Mouse (Mus musculus) embryonic facial prominence, embryonic 10.5 days (tissue): ENCODE measurements around the gene Ubl3. TPM values are rescaled to one million over a fixed set of nuclear protein-coding genes. Genes with fewer than 3 reads are reported as not detected.

ENCODE experiments used
- DNase-seq: peaks from one replicate; pipeline ENCODE4 v3.0.0-alpha.2; 2017; ENCODE audit warnings: low spot score
- H3K27ac ChIP-seq: fragments of 300-500 bp; sonication (generic); replicated peaks from 2 replicates; pipeline ENCODE4 v1.5.1; 2016; ENCODE audit warnings: mild to moderate bottlenecking
- H3K27me3 ChIP-seq: fragments of 300-500 bp; sonication (generic); replicated peaks from 2 replicates; pipeline ENCODE4 v1.6.1; 2016; ENCODE audit warnings: low read depth, mild to moderate bottlenecking; ENCODE audit not compliant: poor library complexity, severe bottlenecking
- H3K36me3 ChIP-seq: fragments of 300-500 bp; sonication (generic); replicated peaks from 2 replicates; pipeline ENCODE4 v1.6.1; 2016; ENCODE audit warnings: mild to moderate bottlenecking, moderate library complexity
- H3K4me1 ChIP-seq: fragments of 300-500 bp; sonication (generic); 2 replicates; pipeline ENCODE4 v1.6.1; 2016
- H3K4me3 ChIP-seq: fragments of 300-500 bp; sonication (generic); 2 replicates; pipeline ENCODE4 v1.5.1; 2016; ENCODE audit warnings: mild to moderate bottlenecking, moderate library complexity
- H3K9me3 ChIP-seq: fragments of 300-500 bp; sonication (generic); 2 replicates; pipeline ENCODE4 v1.6.1; 2016; ENCODE audit warnings: mild to moderate bottlenecking
- WGBS: fragments of 180-500 bp; shearing (Covaris S2); methylation state at CpG from one replicate; pipeline ENCODE4 v1.1.7; 2016; 5-methylcytosine and 5-hydroxymethylcytosine counted together
- polyA plus RNA-seq: library from polyadenylated mRNA; unstranded; fragments of >200 nt; fragmentation: Nextera tagmentation; extraction: Ambion mirVana; gene quantifications from 2 replicates; pipeline ENCODE4 v1.2.1, GENCODE M21; 2016

The Ubl3 gene
- polyA plus RNA-seq, 1 experiment from 2014 or later: 56.3 TPM

GRCm38 (mm10) chr5:148542196-148542595 lies 10.4 kb downstream of the Ubl3 start:
- H3K36me3 ChIP-seq: no peaks in the 10 kb centered on the region
- H3K27me3 ChIP-seq: no peaks in the 10 kb centered on the region
- no peak overlapping the region for H3K27ac ChIP-seq
- H3K4me3 ChIP-seq: no peak overlapping the region
- H3K4me1 ChIP-seq: peaks cover 20% of the 10 kb centered on the region
- 54% methylated on average over 2 of the region's 2 CpGs for WGBS
- H3K9me3 ChIP-seq: no peaks in the 10 kb centered on the region
- no peak for DNase-seq

- Histone ChIP-seq H3K9me3 (no peaks in the 10 kb centered on the region), H3K4me3 (no peak overlapping the region), H3K36me3 (no peaks in the 10 kb centered on the region), H3K27ac (no peak overlapping the region), H3K27me3 (no peaks in the 10 kb centered on the region), H3K4me1 (peaks cover 9% of the 10 kb centered on the region)
- WGBS: 87% methylated on average over 4 of the region's 4 CpGs
- DNase-seq: no peak
These were observed 16.7 kb downstream of the Ubl3 start for GRCm38 (mm10) chr5:148535669-148536430.

GRCm38 (mm10) chr5:148534644-148535043 lies 17.9 kb downstream of the Ubl3 start:
- Histone ChIP-seq H3K4me3 (no peak overlapping the region), H3K27ac (no peak overlapping the region), H3K36me3 (no peaks in the 10 kb centered on the region), H3K4me1 (peaks cover 9% of the 10 kb centered on the region), H3K27me3 (no peaks in the 10 kb centered on the region), H3K9me3 (no peaks in the 10 kb centered on the region)
- DNase-seq: no peak
- WGBS: 91% methylated on average over 3 of the region's 3 CpGs

- WGBS: 89% methylated on average over 2 of the region's 2 CpGs
- no peaks in the 10 kb centered on the region for H3K9me3 ChIP-seq
- peaks cover 9% of the 10 kb centered on the region for H3K4me1 ChIP-seq
- DNase-seq: no peak
- H3K4me3 ChIP-seq: no peak overlapping the region
- no peaks in the 10 kb centered on the region for H3K36me3 ChIP-seq
- no peaks in the 10 kb centered on the region for H3K27me3 ChIP-seq
- H3K27ac ChIP-seq: no peak overlapping the region
These were observed 18.7 kb downstream of the Ubl3 start for GRCm38 (mm10) chr5:148533924-148534323.

- 25% methylated on average over 5 of the region's 5 CpGs for WGBS
- H3K4me1 ChIP-seq: peaks cover 8% of the 10 kb centered on the region
- no peaks in the 10 kb centered on the region for H3K27me3 ChIP-seq
- DNase-seq: no peak
- no peak overlapping the region for H3K27ac ChIP-seq
- H3K4me3 ChIP-seq: no peak overlapping the region
- no peaks in the 10 kb centered on the region for H3K36me3 ChIP-seq
- no peaks in the 10 kb centered on the region for H3K9me3 ChIP-seq
These were observed 20.4 kb downstream of the Ubl3 start for GRCm38 (mm10) chr5:148532201-148532600.

DNA sequence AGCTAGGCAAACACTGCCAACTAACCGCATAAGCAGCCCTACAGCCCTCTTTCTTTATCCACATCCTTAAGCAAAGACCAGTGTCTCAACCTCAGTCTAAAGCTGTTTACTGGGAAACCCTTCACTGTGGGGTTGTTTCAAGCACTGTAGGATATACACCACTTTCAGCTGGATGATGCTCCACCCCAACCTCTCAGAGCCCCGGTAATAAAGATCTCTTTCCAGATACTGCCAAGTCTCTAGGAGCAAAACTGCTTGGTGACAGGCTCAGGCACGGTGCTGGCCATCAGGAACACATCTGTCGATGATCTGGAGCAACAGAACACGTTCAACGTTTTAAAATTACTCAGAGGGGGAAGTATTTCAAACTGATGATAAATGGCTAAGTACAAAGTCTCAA lies 25.0 kb downstream of the Ubl3 start:
- no peaks in the 10 kb centered on the region for H3K27me3 ChIP-seq
- no peak for DNase-seq
- WGBS: 73% methylated on average over 6 of the region's 6 CpGs
- no peaks in the 10 kb centered on the region for H3K9me3 ChIP-seq
- no peak overlapping the region for H3K4me3 ChIP-seq
- no peaks in the 10 kb centered on the region for H3K36me3 ChIP-seq
- H3K27ac ChIP-seq: no peak overlapping the region
- H3K4me1 ChIP-seq: peaks cover 18% of the 10 kb centered on the region

DNA sequence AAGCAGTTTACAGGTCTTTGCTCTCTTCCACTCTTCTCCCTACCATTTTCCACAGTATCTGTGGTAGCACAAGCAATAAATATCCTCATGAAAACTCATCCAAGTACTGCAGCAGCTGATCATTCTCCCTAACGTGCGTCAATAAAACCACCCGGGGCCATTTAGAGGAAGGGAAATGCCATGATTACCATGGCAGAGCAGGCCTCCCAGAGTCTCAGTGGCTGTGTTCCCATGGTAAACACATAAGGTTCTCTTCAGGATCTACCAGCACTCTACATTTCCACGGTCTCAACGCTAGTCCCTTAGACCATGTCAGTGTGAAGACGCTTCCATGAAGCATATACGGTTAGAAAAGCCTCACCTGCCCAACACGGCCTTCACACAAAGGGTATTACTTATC lies 26.0 kb downstream of the Ubl3 start:
- no peaks in the 10 kb centered on the region for H3K9me3 ChIP-seq
- H3K4me1 ChIP-seq: peaks cover 14% of the 10 kb centered on the region
- H3K27ac ChIP-seq: no peak overlapping the region
- 78% methylated on average over 8 of the region's 8 CpGs for WGBS
- no peak overlapping the region for H3K4me3 ChIP-seq
- no peak for DNase-seq
- no peaks in the 10 kb centered on the region for H3K27me3 ChIP-seq
- no peaks in the 10 kb centered on the region for H3K36me3 ChIP-seq

GRCm38 (mm10) chr5:148523202-148523971 lies 29.2 kb downstream of the Ubl3 start:
- Histone ChIP-seq H3K4me1 (peaks cover 23% of the 10 kb centered on the region), H3K27me3 (no peaks in the 10 kb centered on the region), H3K36me3 (no peaks in the 10 kb centered on the region), H3K9me3 (no peaks in the 10 kb centered on the region), H3K4me3 (no peak overlapping the region), H3K27ac (no peak overlapping the region)
- WGBS: 80% methylated on average over 5 of the region's 5 CpGs
- no peak for DNase-seq

DNA sequence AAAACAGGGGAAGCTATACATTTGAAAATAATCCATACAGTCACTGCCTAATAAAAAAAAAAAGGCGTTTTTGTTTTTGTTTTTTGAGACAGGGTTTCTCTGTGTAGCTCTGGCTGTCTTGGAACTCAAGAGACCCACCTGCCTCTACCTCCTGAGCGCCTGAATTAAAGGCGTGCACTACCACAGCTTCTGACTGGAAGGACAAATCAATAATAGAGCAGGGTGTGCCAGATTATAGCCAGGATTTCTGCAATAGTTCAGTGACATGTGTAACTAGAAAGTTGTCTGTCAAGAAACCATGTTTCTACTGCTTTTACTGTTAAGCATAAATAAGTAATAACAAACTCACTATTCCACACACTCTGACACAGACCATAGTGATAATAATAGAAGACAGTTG lies 30.2 kb downstream of the Ubl3 start:
- Histone ChIP-seq H3K36me3 (no peaks in the 10 kb centered on the region), H3K27me3 (no peaks in the 10 kb centered on the region), H3K27ac (no peak overlapping the region), H3K9me3 (no peaks in the 10 kb centered on the region), H3K4me3 (no peak overlapping the region), H3K4me1 (peaks cover 19% of the 10 kb centered on the region)
- WGBS: 84% methylated on average over 3 of the region's 3 CpGs
- no peak for DNase-seq

GRCm38 (mm10) chr5:148517445-148517844 lies 35.1 kb downstream of the Ubl3 start:
- Histone ChIP-seq H3K9me3 (no peaks in the 10 kb centered on the region), H3K27me3 (no peaks in the 10 kb centered on the region), H3K4me3 (no peak overlapping the region), H3K4me1 (peaks cover 9% of the 10 kb centered on the region), H3K27ac (no peak overlapping the region), H3K36me3 (no peaks in the 10 kb centered on the region)
- 76% methylated on average over 4 of the region's 4 CpGs for WGBS
- no peak for DNase-seq

GRCm38 (mm10) chr5:148512042-148512640 lies 40.4 kb downstream of the Ubl3 start:
- 89% methylated on average over 5 of the region's 5 CpGs for WGBS
- Histone ChIP-seq H3K27me3 (no peaks in the 10 kb centered on the region), H3K36me3 (peaks cover 41% of the 10 kb centered on the region), H3K4me1 (peaks cover 4% of the 10 kb centered on the region; the same call in 1 of the 2 replicates), H3K27ac (no peak overlapping the region), H3K9me3 (no peaks in the 10 kb centered on the region), H3K4me3 (no peak overlapping the region)
- no peak for DNase-seq

DNA sequence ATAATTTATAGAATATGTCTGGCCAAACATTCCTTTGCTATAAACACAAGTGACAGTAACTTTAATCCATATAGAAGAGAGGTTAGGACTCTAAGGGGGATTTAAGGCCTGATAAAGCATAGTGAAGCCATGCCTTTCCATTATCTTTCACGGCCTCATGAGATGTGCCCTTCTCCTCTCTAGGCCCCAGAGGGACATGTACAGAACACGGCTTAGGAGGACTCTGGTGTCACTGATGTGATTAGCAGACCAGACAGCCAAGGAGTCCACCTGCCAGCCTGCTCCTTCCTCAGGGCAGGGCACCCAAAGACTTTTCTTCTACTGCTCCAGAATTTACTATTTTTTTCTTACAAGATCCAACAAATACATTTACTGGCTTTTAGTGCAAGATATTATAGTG lies 42.3 kb downstream of the Ubl3 start:
- no peak for DNase-seq
- Histone ChIP-seq H3K4me3 (no peak overlapping the region), H3K9me3 (no peaks in the 10 kb centered on the region), H3K36me3 (peaks cover 59% of the 10 kb centered on the region), H3K27ac (no peak overlapping the region), H3K27me3 (no peaks in the 10 kb centered on the region), H3K4me1 (peaks cover 4% of the 10 kb centered on the region; the same call in 1 of the 2 replicates)
- WGBS: 85% methylated on average over 2 of the region's 2 CpGs
